Mouse (Mus musculus) bone marrow, adult 2 months (tissue): ENCODE measurements around the gene Zfp46.

Experiments
- CTCF ChIP-seq: fragments of 200-500 bp; IDR thresholded peaks from 2 replicates; pipeline ENCODE4 v1.5.1; 2011; ENCODE audit warnings: low read length, control low read depth; ENCODE audit not compliant: control insufficient read depth, insufficient read depth
- POLR2A ChIP-seq: fragments of 200-500 bp; IDR thresholded peaks from 2 replicates; pipeline ENCODE4 v1.6.1; 2011; ENCODE audit warnings: low read depth, mild to moderate bottlenecking, control low read depth, low read length, borderline replicate concordance; ENCODE audit not compliant: control insufficient read depth

DNA sequence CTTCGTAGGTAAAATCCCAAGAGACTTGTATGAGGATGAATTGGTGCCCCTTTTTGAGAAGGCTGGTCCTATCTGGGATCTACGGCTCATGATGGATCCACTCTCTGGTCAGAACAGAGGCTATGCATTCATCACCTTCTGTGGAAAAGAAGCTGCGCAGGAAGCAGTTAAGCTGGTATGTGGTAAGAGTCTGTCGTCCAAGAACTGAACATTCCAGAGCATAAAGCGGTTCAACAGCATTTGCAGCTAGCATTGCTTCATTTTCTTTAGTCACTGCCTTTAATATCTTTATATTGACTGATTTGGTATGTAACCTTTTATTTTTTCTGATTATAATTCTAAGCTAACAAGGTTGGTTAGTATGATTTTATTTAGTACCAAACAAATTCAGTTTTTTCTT, 42.8 kb downstream of the Zfp46 start:
- no peak for TF ChIP-seq CTCF
- TF ChIP-seq POLR2A: no peak
